Mouse (Mus musculus) lung, adult 2 months (tissue): Measurements from ENCODE around the gene Zscan12. TPM values are rescaled to one million over a fixed set of nuclear protein-coding genes. Genes with fewer than 3 reads are reported as not detected.

Experiments
- DNase-seq: peaks from one replicate; pipeline ENCODE4 v3.0.0; 2022
- H3K4me1 ChIP-seq: fragments of 200-500 bp; 2 replicates; pipeline ENCODE4 v1.6.1; 2011; ENCODE audit warnings: low read length; ENCODE audit not compliant: control insufficient read depth, insufficient read depth
- H3K4me3 ChIP-seq: fragments of 200-500 bp; replicated peaks from 2 replicates; pipeline ENCODE3; 2011; ENCODE audit warnings: low read depth, mild to moderate bottlenecking, control low read depth, low read length; ENCODE audit errors: extremely low read depth
- CTCF ChIP-seq: fragments of 200-500 bp; IDR thresholded peaks from 2 replicates; pipeline ENCODE4 v1.5.1; 2011; ENCODE audit warnings: mild to moderate bottlenecking, low read length, control low read depth; ENCODE audit not compliant: insufficient read depth
- POLR2A ChIP-seq: fragments of 200-500 bp; IDR thresholded peaks from 2 replicates; pipeline ENCODE4 v1.6.1; 2011; ENCODE audit warnings: low read depth, mild to moderate bottlenecking, control low read depth, low read length, borderline replicate concordance; ENCODE audit errors: extremely low read depth
- WGBS: fragments of 180-500 bp; shearing (Covaris S2); methylation state at CpG from one replicate; pipeline ENCODE4 v1.1.7; 2018; 5-methylcytosine and 5-hydroxymethylcytosine counted together
- polyA plus RNA-seq: library from polyadenylated mRNA; depleted of rRNA; stranded (reverse); fragments of >200 nt; gene quantifications from 2 replicates; pipeline ENCODE4 v1.2.3, GENCODE M21; 2012

Gene Zscan12
- polyA plus RNA-seq, 1 experiment, result 1.8 TPM

- Histone ChIP-seq H3K4me1 (peaks cover 6% of the 10 kb centered on the region; the same call in 1 of the 2 replicates), H3K4me3 (no peak overlapping the region)
- 60% methylated on average over 3 of the region's 3 CpGs for WGBS
- TF ChIP-seq POLR2A (no peak), CTCF (no peak)
- DNase-seq, result no peak
Measured at GRCm38 (mm10) chr13:21401166-21401565, 38.5 kb downstream of the Zscan12 start.

GRCm38 (mm10) chr13:21401636-21402286 lies 39.1 kb downstream of the Zscan12 start:
- 11% methylated on average over 12 of the region's 12 CpGs for WGBS

GRCm38 (mm10) chr13:21402287-21402846 lies 39.7 kb downstream of the Zscan12 start, which contains the start of gene Zkscan3:
Gene Zkscan3, minus strand, starts transcription at chr13:21402755.
- TF ChIP-seq CTCF, result no peak
- TF ChIP-seq POLR2A, result peak; percentile 80; the same call in 1 of the 2 replicates
- peak; percentile 83 for DNase-seq
- under 1% methylated on average over 35 of the region's 35 CpGs for WGBS
- Histone ChIP-seq H3K4me3 (peak within 1 kb of the TSS; percentile 100), H3K4me1 (peaks cover 5% of the 10 kb centered on the region; the same call in 1 of the 2 replicates)

More at GRCm38 (mm10) chr13:21401636-21402286, 39.1 kb downstream of the Zscan12 start:
- peaks cover 6% of the 10 kb centered on the region; the same call in 1 of the 2 replicates for H3K4me1 ChIP-seq
- H3K4me3 ChIP-seq, result peak overlapping the region; percentile 100
- TF ChIP-seq CTCF, result no peak
- TF ChIP-seq POLR2A, result no peak
- no peak for DNase-seq

- no peak for TF ChIP-seq CTCF
- TF ChIP-seq POLR2A, result no peak
- 0% methylated on average over 2 of the region's 2 CpGs for WGBS
- peaks cover 2% of the 10 kb centered on the region; the same call in 1 of the 2 replicates for H3K4me1 ChIP-seq
- no peak for DNase-seq
- H3K4me3 ChIP-seq, result peak overlapping the region; percentile 100
Measured at GRCm38 (mm10) chr13:21402848-21403247, 40.2 kb downstream of the Zscan12 start.

GRCm38 (mm10) chr13:21407341-21407740 lies 44.7 kb downstream of the Zscan12 start:
- TF ChIP-seq POLR2A (no peak), CTCF (no peak)
- H3K4me3 ChIP-seq, result no peak overlapping the region
- DNase-seq, result no peak
- WGBS, result 74% methylated on average over 11 of the region's 11 CpGs
- H3K4me1 ChIP-seq, result no peaks in the 10 kb centered on the region; the same call in 1 of the 2 replicates

- TF ChIP-seq POLR2A, result peak; percentile 25; the same call in 1 of the 2 replicates
- no peak for TF ChIP-seq CTCF
- 4% methylated on average over 27 of the region's 27 CpGs for WGBS
- Histone ChIP-seq H3K4me1 (no peaks in the 10 kb centered on the region; the same call in 1 of the 2 replicates), H3K4me3 (peak overlapping the region; percentile 82)
- peak; percentile 80 for DNase-seq
Measured at GRCm38 (mm10) chr13:21407969-21408804, 45.6 kb downstream of the Zscan12 start.

GRCm38 (mm10) chr13:21408805-21409459 lies 46.3 kb downstream of the Zscan12 start:
- no peak for TF ChIP-seq POLR2A
- no peak for TF ChIP-seq CTCF
- 57% methylated on average over 11 of the region's 11 CpGs for WGBS
- DNase-seq, result no peak
- Histone ChIP-seq H3K4me3 (peak overlapping the region; percentile 82), H3K4me1 (no peaks in the 10 kb centered on the region; the same call in 1 of the 2 replicates)

GRCm38 (mm10) chr13:21414231-21415212 lies 51.9 kb downstream of the Zscan12 start:
- no peaks in the 10 kb centered on the region for H3K4me1 ChIP-seq
- no peak for DNase-seq
- H3K4me3 ChIP-seq, result no peak overlapping the region
- no peak for TF ChIP-seq POLR2A
- no peak for TF ChIP-seq CTCF
- 51% methylated on average over 15 of the region's 15 CpGs for WGBS
